Mouse (Mus musculus): Measurements from ENCODE around the gene Pigh.

The Pigh gene

GRCm38 (mm10) chr12:79089182-79089812 lies at the start of gene Pigh:
Gene Pigh, minus strand, starts transcription at chr12:79089651.
- DNase-seq = peak; percentile 75 to 80

GRCm38 (mm10) chr12:79138999-79139398 lies 49.5 kb upstream of the Pigh start:
- no peak for DNase-seq

GRCm38 (mm10) chr12:79136949-79137348 lies 47.5 kb upstream of the Pigh start:
- no peak for DNase-seq

GRCm38 (mm10) chr12:79135105-79135504 lies 45.7 kb upstream of the Pigh start:
- no peak for DNase-seq

- DNase-seq = no peak
These were observed 45.2 kb upstream of the Pigh start for GRCm38 (mm10) chr12:79134676-79135075.

- DNase-seq = no peak
These were observed 42.4 kb upstream of the Pigh start for GRCm38 (mm10) chr12:79131706-79132460.

GRCm38 (mm10) chr12:79131178-79131675 lies 41.8 kb upstream of the Pigh start:
- no peak for DNase-seq

GRCm38 (mm10) chr12:79130299-79131177 lies 41.1 kb upstream of the Pigh start, which contains the start of gene Arg2:
Gene Arg2, plus strand, starts transcription at chr12:79130777.
- peak; percentile 66 to 75 for DNase-seq

- DNase-seq = no peak
These were observed 33.4 kb upstream of the Pigh start for GRCm38 (mm10) chr12:79122820-79123219.

GRCm38 (mm10) chr12:79118991-79119390 lies 29.5 kb upstream of the Pigh start:
- DNase-seq = no peak

GRCm38 (mm10) chr12:79105312-79105711 lies 15.9 kb upstream of the Pigh start:
- no peak for DNase-seq

- no peak for DNase-seq
These were observed 15.1 kb upstream of the Pigh start for GRCm38 (mm10) chr12:79104544-79104943.

- no peak for DNase-seq
These were observed 14.3 kb upstream of the Pigh start for GRCm38 (mm10) chr12:79103773-79104172.

GRCm38 (mm10) chr12:79097106-79097752 lies 7.8 kb upstream of the Pigh start:
- DNase-seq = peak in 1 of 2 experiments; percentile 27

GRCm38 (mm10) chr12:79092569-79092968 lies 3.1 kb upstream of the Pigh start:
- DNase-seq = peak; percentile 51 to 75

GRCm38 (mm10) chr12:79073362-79073761 lies 16.1 kb downstream of the Pigh start:
- DNase-seq = no peak

GRCm38 (mm10) chr12:79072576-79072975 lies 16.9 kb downstream of the Pigh start:
- no peak for DNase-seq

GRCm38 (mm10) chr12:79070736-79071333 lies 18.6 kb downstream of the Pigh start:
- no peak for DNase-seq

- DNase-seq = no peak
These were observed 19.5 kb downstream of the Pigh start for GRCm38 (mm10) chr12:79069916-79070315.

- DNase-seq = no peak
These were observed 20.3 kb downstream of the Pigh start for GRCm38 (mm10) chr12:79069187-79069608.

- no peak for DNase-seq
These were observed 21.1 kb downstream of the Pigh start for GRCm38 (mm10) chr12:79068306-79068705.

GRCm38 (mm10) chr12:79067526-79067925 lies 21.9 kb downstream of the Pigh start:
- no peak for DNase-seq
